Mouse (Mus musculus): ENCODE measurements around the gene Tiparp. TPM values are rescaled to one million over a fixed set of nuclear protein-coding genes. Genes with fewer than 3 reads are reported as not detected.

Tiparp gene
- 10 to 100 TPM; 33.7 to 36.6 TPM for total RNA-seq (2021)
- long read RNA-seq, experiment 1, full-length matches to known transcripts: 10 of 29 reads
- long read RNA-seq, experiment 1, partial matches to known transcripts: 17 of 29 reads
- long read RNA-seq, experiment 1, other reads (novel, unspliced or antisense): 2 of 29 reads
- long read RNA-seq, experiment 2, full-length matches to known transcripts: 8 of 12 reads
- long read RNA-seq, experiment 2, partial matches to known transcripts: 2 of 12 reads
- long read RNA-seq, experiment 2, other reads (novel, unspliced or antisense): 2 of 12 reads

GRCm38 (mm10) chr3:65527691-65528601 is at the start of gene Tiparp:
Gene Tiparp (plus strand): TSS chr3:65528410.
- DNase-seq: peak; percentile 96

- no peak for DNase-seq
Observed at GRCm38 (mm10) chr3:65480676-65481075, 47.5 kb upstream of the Tiparp start.

- DNase-seq: no peak
Observed at GRCm38 (mm10) chr3:65482266-65482665, 45.9 kb upstream of the Tiparp start.

- DNase-seq: no peak
Observed at GRCm38 (mm10) chr3:65482698-65483407, 45.4 kb upstream of the Tiparp start.

- no peak for DNase-seq
Observed at GRCm38 (mm10) chr3:65484161-65484733, 44.0 kb upstream of the Tiparp start.

GRCm38 (mm10) chr3:65487419-65488088 is 40.7 kb upstream of the Tiparp start:
- no peak for DNase-seq

GRCm38 (mm10) chr3:65488556-65489244 is 39.5 kb upstream of the Tiparp start:
- no peak for DNase-seq

- no peak for DNase-seq
Observed at GRCm38 (mm10) chr3:65489601-65490000, 38.6 kb upstream of the Tiparp start.

- peak; percentile 44 for DNase-seq
Observed at GRCm38 (mm10) chr3:65494291-65494763, 33.9 kb upstream of the Tiparp start.

- peak; percentile 61 for DNase-seq
Observed at GRCm38 (mm10) chr3:65507766-65508165, 20.4 kb upstream of the Tiparp start.

GRCm38 (mm10) chr3:65510588-65510987 is 17.6 kb upstream of the Tiparp start:
- DNase-seq: peak; percentile 52

- DNase-seq: no peak
Observed at GRCm38 (mm10) chr3:65515751-65516150, 12.5 kb upstream of the Tiparp start.

- DNase-seq: no peak
Observed at GRCm38 (mm10) chr3:65516526-65516925, 11.7 kb upstream of the Tiparp start.

- DNase-seq: no peak
Observed at GRCm38 (mm10) chr3:65517141-65517540, 11.1 kb upstream of the Tiparp start.

- no peak for DNase-seq
Observed at GRCm38 (mm10) chr3:65517747-65518527, 10.3 kb upstream of the Tiparp start.

- DNase-seq: no peak
Observed at GRCm38 (mm10) chr3:65521391-65521790, 6.8 kb upstream of the Tiparp start.

GRCm38 (mm10) chr3:65523397-65523796 is 4.8 kb upstream of the Tiparp start:
- no peak for DNase-seq

GRCm38 (mm10) chr3:65525731-65526130 is 2.5 kb upstream of the Tiparp start:
- DNase-seq: no peak

- DNase-seq: no peak
Observed at GRCm38 (mm10) chr3:65527196-65527595, 1.0 kb upstream of the Tiparp start.
